Mouse (Mus musculus): ENCODE results near the gene Ndufb11. TPM values are rescaled to one million over a fixed set of nuclear protein-coding genes. Genes with fewer than 3 reads are reported as not detected.

Gene Ndufb11
- 166 and 176 TPM in 2 replicates for total RNA-seq (2012; rRNA removed)
- total RNA-seq (2014; rRNA removed), result 156 and 165 TPM in 2 replicates
- polyA plus RNA-seq (2012; ENCODE audit: insufficient read length, low read depth), result 159 and 161 TPM in 2 replicates

GRCm38 (mm10) chrX:20617176-20617902 lies at the start of gene Ndufb11, which contains the start of gene Rbm10:
Gene Ndufb11 (minus strand): TSS chrX:20617619.
Gene Rbm10 (plus strand): TSS chrX:20617503.
- in situ Hi-C loops (cut with MboI; ENCODE audit: low pct_ligation_motif_present, low pct_unique_long_range_greater_than_20kb, low sequenced_read_pairs) (no loop called here), dilution Hi-C loops (cut with MboI; ENCODE audit: extremely low pct_ligation_motif_present, extremely low pct_unique_long_range_greater_than_20kb, low sequenced_read_pairs) (no loop called here)
- Histone ChIP-seq H3K4me3 (replicated peaks in 1 of 3; ENCODE audit: low read depth in 2 of 3, low read length in 2 of 3, poor library complexity in 1 of 3) (peak within 1 kb of the TSS; percentile 77 to 99 (median 77)), H3K4me2 (ENCODE audit: insufficient read depth, low read depth, poor library complexity, severe bottlenecking) (peak within 1 kb of the TSS; percentile 56; the same call in 1 of the 2 replicates), H3K27me3 (replicated peaks) (no peaks in the 10 kb centered on the region), H3K9me3 (replicated peaks; ENCODE audit: low read length) (no peaks in the 10 kb centered on the region), H3K36me3 (replicated peaks in 1 of 2; ENCODE audit: control insufficient read depth in 1 of 2, insufficient read depth in 1 of 2, low read length in 1 of 2) (peaks cover 20 to 33% of the 10 kb centered on the region in 2 experiments), H3K27ac (ENCODE audit: insufficient read depth, low read depth) (peak within 1 kb of the TSS; percentile 95), H3K79me2 (replicated peaks; ENCODE audit: control insufficient read depth, extremely low read depth, insufficient read depth, poor library complexity, severe bottlenecking) (peaks cover 51% of the 10 kb centered on the region), H3K9ac (ENCODE audit: insufficient read depth, low read depth) (peak within 1 kb of the TSS; percentile 91), H3K4me1 (ENCODE audit: control insufficient read depth in 1 of 2, insufficient read depth in 2 of 2) (peaks cover 3 to 11% of the 10 kb centered on the region in 2 experiments)
- TF ChIP-seq CHD1 (IDR thresholded peaks at IDR 0.05; ENCODE audit: low read depth, low read length), result no peak
- peak; percentile 64 for TF ChIP-seq HCFC1 (IDR thresholded peaks at IDR 0.05; ENCODE audit: low read depth, low read length)
- TF ChIP-seq E2F4 (IDR thresholded peaks at IDR 0.05; ENCODE audit: insufficient replicate concordance, low read depth, low read length), result no peak
- no peak for TF ChIP-seq POLR2AphosphoS2 (IDR thresholded peaks at IDR 0.05; ENCODE audit: low read depth, low read length)
- no peak for TF ChIP-seq JUND (conservative IDR thresholded peaks at IDR 0.05; ENCODE audit: low read depth, low read length)
- no peak for TF ChIP-seq JUN (IDR thresholded peaks at IDR 0.05; ENCODE audit: insufficient read depth, low read depth, low read length)
- TF ChIP-seq PAX5 (IDR thresholded peaks at IDR 0.05; ENCODE audit: low read length), result no peak
- no peak for TF ChIP-seq ZNF384 (IDR thresholded peaks at IDR 0.05; ENCODE audit: low read depth, low read length)
- peak; percentile 42; the same call in 1 of the 2 replicates for TF ChIP-seq ELF1 (IDR thresholded peaks at IDR 0.05; ENCODE audit: low read depth, low read length)
- 0 out of 2 replicates have a peak, but pooled peaks have one; percentile 19 for TF ChIP-seq TBP (conservative IDR thresholded peaks at IDR 0.05; ENCODE audit: low read depth, low read length)
- TF ChIP-seq NRF1 (IDR thresholded peaks at IDR 0.05; ENCODE audit: low read depth, low read length), result peak; percentile 74
- no peak for TF ChIP-seq ZMIZ1 (IDR thresholded peaks at IDR 0.05; ENCODE audit: low read depth, low read length)
- TF ChIP-seq POLR2A (IDR thresholded peaks at IDR 0.05; ENCODE audit: low read depth, low read length), result peak; percentile 68
- no peak for TF ChIP-seq ZC3H11A (IDR thresholded peaks at IDR 0.05; ENCODE audit: low read depth, low read length)
- no peak for TF ChIP-seq SIN3A (IDR thresholded peaks at IDR 0.05; ENCODE audit: low read length)
- TF ChIP-seq TCF12 (IDR thresholded peaks at IDR 0.05; ENCODE audit: low read depth, low read length), result peak; percentile 63
- TF ChIP-seq MXI1 (IDR thresholded peaks at IDR 0.05; ENCODE audit: low read depth, low read length), result no peak
- no peak for TF ChIP-seq GABPA (IDR thresholded peaks at IDR 0.05; ENCODE audit: insufficient replicate concordance, low read depth, low read length)
- TF ChIP-seq UBTF (IDR thresholded peaks at IDR 0.05; ENCODE audit: low read depth, low read length), result no peak
- DNase-seq (ENCODE audit: extremely low read depth), result peak; percentile 71

- TF ChIP-seq POLR2AphosphoS2 (IDR thresholded peaks at IDR 0.05; ENCODE audit: low read depth, low read length), result 0 out of 2 replicates have a peak, but pooled peaks have one; percentile 25
- TF ChIP-seq MXI1 (IDR thresholded peaks at IDR 0.05; ENCODE audit: low read depth, low read length), result 0 out of 2 replicates have a peak, but pooled peaks have one; percentile 52
- no peak for TF ChIP-seq PAX5 (IDR thresholded peaks at IDR 0.05; ENCODE audit: low read length)
- no peak for TF ChIP-seq MYC (IDR thresholded peaks at IDR 0.05; ENCODE audit: low read depth, low read length)
- no peak for TF ChIP-seq MAFK (IDR thresholded peaks at IDR 0.05; ENCODE audit: insufficient replicate concordance, low read length)
- no peak for TF ChIP-seq CHD1 (IDR thresholded peaks at IDR 0.05; ENCODE audit: low read depth, low read length)
- TF ChIP-seq ZNF384 (IDR thresholded peaks at IDR 0.05; ENCODE audit: low read depth, low read length), result no peak
- no peak for TF ChIP-seq POLR2A (IDR thresholded peaks at IDR 0.05; ENCODE audit: low read depth, low read length)
- no peak for TF ChIP-seq TCF12 (IDR thresholded peaks at IDR 0.05; ENCODE audit: low read depth, low read length)
- peaks cover 8 to 21% of the 10 kb centered on the region in 2 experiments for H3K36me3 ChIP-seq (replicated peaks in 1 of 2; ENCODE audit: control insufficient read depth in 1 of 2, insufficient read depth in 1 of 2, low read length in 1 of 2)
- no peak for DNase-seq (ENCODE audit: extremely low read depth)
- H3K4me2 ChIP-seq (ENCODE audit: insufficient read depth, low read depth, poor library complexity, severe bottlenecking), result peak overlapping the region; percentile 62
- H3K4me1 ChIP-seq (ENCODE audit: control insufficient read depth in 1 of 2, insufficient read depth in 2 of 2), result peaks cover 0 to 17% of the 10 kb centered on the region in 2 experiments; a peak in 2 of 4 replicates
- dilution Hi-C loops (cut with MboI; ENCODE audit: extremely low pct_ligation_motif_present, extremely low pct_unique_long_range_greater_than_20kb, low sequenced_read_pairs) (no loop called here), in situ Hi-C loops (cut with MboI; ENCODE audit: low pct_ligation_motif_present, low pct_unique_long_range_greater_than_20kb, low sequenced_read_pairs) (loop anchor here (10.0 to 25.0 kb wide), 2 partner anchors 111 to 274 kb away; partner anchors contain the start of gene Cfp)
- peak overlapping the region; percentile 69 to 97 (median 76) for H3K4me3 ChIP-seq (replicated peaks in 1 of 3; ENCODE audit: low read depth in 2 of 3, low read length in 2 of 3, poor library complexity in 1 of 3)
- H3K27me3 ChIP-seq (replicated peaks), result no peaks in the 10 kb centered on the region
- H3K9ac ChIP-seq (ENCODE audit: insufficient read depth, low read depth), result peak overlapping the region; percentile 95
- H3K79me2 ChIP-seq (replicated peaks; ENCODE audit: control insufficient read depth, extremely low read depth, insufficient read depth, poor library complexity, severe bottlenecking), result peaks cover 37% of the 10 kb centered on the region
- H3K9me3 ChIP-seq (replicated peaks; ENCODE audit: low read length), result no peaks in the 10 kb centered on the region
- no peak overlapping the region for H3K27ac ChIP-seq (ENCODE audit: insufficient read depth, low read depth)
These were observed 46.0 kb upstream of the Ndufb11 start for GRCm38 (mm10) chrX:20663444-20663790.

Measured in CH12.LX (cell line).